Mouse (Mus musculus): ENCODE results near the gene Gm38392. TPM values are rescaled to one million over a fixed set of nuclear protein-coding genes. Genes with fewer than 3 reads are reported as not detected.

Gm38392 gene
- polyA plus RNA-seq, 1 experiment from 2014 or later, result 0.27 TPM

GRCm38 (mm10) chr3:88220842-88221241 lies 66.2 kb downstream of the Gm38392 start:
- H3K9ac ChIP-seq, result peak overlapping the region; percentile 99
- ATAC-seq (ENCODE audit: low FRiP score, low read depth), result no peak
- H3K27ac ChIP-seq, result peak overlapping the region; percentile 86
- H3K4me3 ChIP-seq, result no peak overlapping the region
- WGBS, result 6% methylated on average over 6 of the region's 6 CpGs
- peaks cover 50% of the 10 kb centered on the region for H3K36me3 ChIP-seq
- H3K4me2 ChIP-seq (replicated peaks), result peak overlapping the region; percentile 81
- peaks cover 67% of the 10 kb centered on the region for H3K4me1 ChIP-seq
- peaks cover 37% of the 10 kb centered on the region for H3K27me3 ChIP-seq (replicated peaks)
- no peaks in the 10 kb centered on the region for H3K9me3 ChIP-seq

GRCm38 (mm10) chr3:88219940-88220339 lies 67.1 kb downstream of the Gm38392 start:
- H3K27ac ChIP-seq, result peak overlapping the region; percentile 86
- 16% methylated on average over 9 of the region's 9 CpGs for WGBS
- peaks cover 62% of the 10 kb centered on the region for H3K4me1 ChIP-seq
- H3K36me3 ChIP-seq, result peaks cover 49% of the 10 kb centered on the region
- peak overlapping the region; percentile 81 for H3K4me2 ChIP-seq (replicated peaks)
- peak overlapping the region; percentile 20 for H3K4me3 ChIP-seq
- no peak for ATAC-seq (ENCODE audit: low FRiP score, low read depth)
- H3K9ac ChIP-seq, result peak overlapping the region; percentile 99
- H3K27me3 ChIP-seq (replicated peaks), result peaks cover 41% of the 10 kb centered on the region
- H3K9me3 ChIP-seq, result no peaks in the 10 kb centered on the region

GRCm38 (mm10) chr3:88217679-88218078 lies 69.3 kb downstream of the Gm38392 start:
- peaks cover 59% of the 10 kb centered on the region for H3K27me3 ChIP-seq (replicated peaks)
- peaks cover 33% of the 10 kb centered on the region for H3K36me3 ChIP-seq
- H3K4me1 ChIP-seq, result peaks cover 43% of the 10 kb centered on the region

GRCm38 (mm10) chr3:88216534-88217326 lies 70.3 kb downstream of the Gm38392 start:
- H3K4me3 ChIP-seq, result peak overlapping the region; percentile 76
- peak overlapping the region; percentile 99 for H3K9ac ChIP-seq
- H3K27ac ChIP-seq, result peak overlapping the region; percentile 87
- peaks cover 68% of the 10 kb centered on the region for H3K27me3 ChIP-seq (replicated peaks)
- WGBS, result 5% methylated on average over 7 of the region's 7 CpGs
- H3K4me2 ChIP-seq (replicated peaks), result peak overlapping the region; percentile 81
- no peak for ATAC-seq (ENCODE audit: low FRiP score, low read depth)
- no peaks in the 10 kb centered on the region for H3K9me3 ChIP-seq
- peaks cover 38% of the 10 kb centered on the region for H3K36me3 ChIP-seq
- peaks cover 40% of the 10 kb centered on the region for H3K4me1 ChIP-seq

More at GRCm38 (mm10) chr3:88217679-88218078, 69.3 kb downstream of the Gm38392 start:
- H3K4me3 ChIP-seq, result peak overlapping the region; percentile 76
- H3K9ac ChIP-seq, result peak overlapping the region; percentile 99
- peak overlapping the region; percentile 87 for H3K27ac ChIP-seq
- no peaks in the 10 kb centered on the region for H3K9me3 ChIP-seq
- WGBS, result 25% methylated on average over 1 of the region's 2 CpGs
- ATAC-seq (ENCODE audit: low FRiP score, low read depth), result no peak
- peak overlapping the region; percentile 81 for H3K4me2 ChIP-seq (replicated peaks)

GRCm38 (mm10) chr3:88216116-88216515 lies 70.9 kb downstream of the Gm38392 start:
- peak overlapping the region; percentile 81 for H3K4me2 ChIP-seq (replicated peaks)
- no peaks in the 10 kb centered on the region for H3K9me3 ChIP-seq
- H3K4me3 ChIP-seq, result peak overlapping the region; percentile 76
- peaks cover 73% of the 10 kb centered on the region for H3K27me3 ChIP-seq (replicated peaks)
- peak overlapping the region; percentile 87 for H3K27ac ChIP-seq
- H3K9ac ChIP-seq, result peak overlapping the region; percentile 99
- peaks cover 34% of the 10 kb centered on the region for H3K4me1 ChIP-seq
- ATAC-seq (ENCODE audit: low FRiP score, low read depth), result no peak
- H3K36me3 ChIP-seq, result peaks cover 41% of the 10 kb centered on the region
- 2% methylated on average over 6 of the region's 6 CpGs for WGBS

- WGBS, result under 1% methylated on average over 23 of the region's 23 CpGs
- Histone ChIP-seq H3K9me3 (no peaks in the 10 kb centered on the region), H3K4me2 (replicated peaks) (peak overlapping the region; percentile 81), H3K4me3 (peak overlapping the region; percentile 76), H3K36me3 (peaks cover 36% of the 10 kb centered on the region), H3K9ac (peak overlapping the region; percentile 99), H3K27ac (peak overlapping the region; percentile 87), H3K4me1 (peaks cover 29% of the 10 kb centered on the region), H3K27me3 (replicated peaks) (peaks cover 70% of the 10 kb centered on the region)
- no peak for ATAC-seq (ENCODE audit: low FRiP score, low read depth)
These were observed 71.4 kb downstream of the Gm38392 start for GRCm38 (mm10) chr3:88215553-88216004.

- WGBS, result under 1% methylated on average over 48 of the region's 48 CpGs
- Histone ChIP-seq H3K36me3 (peaks cover 39% of the 10 kb centered on the region), H3K4me1 (peaks cover 24% of the 10 kb centered on the region), H3K27ac (peak overlapping the region; percentile 87), H3K9me3 (no peaks in the 10 kb centered on the region), H3K4me2 (replicated peaks) (peak overlapping the region; percentile 81), H3K27me3 (replicated peaks) (peaks cover 70% of the 10 kb centered on the region), H3K9ac (peak overlapping the region; percentile 99), H3K4me3 (peak overlapping the region; percentile 76)
- ATAC-seq (ENCODE audit: low FRiP score, low read depth), result no peak
These were observed 71.9 kb downstream of the Gm38392 start for GRCm38 (mm10) chr3:88214971-88215552.

GRCm38 (mm10) chr3:88214197-88214938 lies 72.6 kb downstream of the Gm38392 start:
- H3K4me3 ChIP-seq, result peak overlapping the region; percentile 76
- peak overlapping the region; percentile 81 for H3K4me2 ChIP-seq (replicated peaks)
- ATAC-seq (ENCODE audit: low FRiP score, low read depth), result peak; percentile 87
- peaks cover 70% of the 10 kb centered on the region for H3K27me3 ChIP-seq (replicated peaks)
- peak overlapping the region; percentile 92 for H3K27ac ChIP-seq
- H3K9ac ChIP-seq, result peak overlapping the region; percentile 99
- peaks cover 17% of the 10 kb centered on the region for H3K4me1 ChIP-seq
- no peaks in the 10 kb centered on the region for H3K9me3 ChIP-seq
- 1% methylated on average over 42 of the region's 42 CpGs for WGBS
- H3K36me3 ChIP-seq, result peaks cover 41% of the 10 kb centered on the region

- ATAC-seq (ENCODE audit: low FRiP score, low read depth), result no peak
- H3K9ac ChIP-seq, result peak overlapping the region; percentile 96
- 7% methylated on average over 2 of the region's 2 CpGs for WGBS
- H3K4me2 ChIP-seq (replicated peaks), result peak overlapping the region; percentile 81
- peaks cover 13% of the 10 kb centered on the region for H3K4me1 ChIP-seq
- peaks cover 37% of the 10 kb centered on the region for H3K36me3 ChIP-seq
- peak overlapping the region; percentile 92 for H3K27ac ChIP-seq
- peak overlapping the region; percentile 76 for H3K4me3 ChIP-seq
- H3K27me3 ChIP-seq (replicated peaks), result peaks cover 67% of the 10 kb centered on the region
- no peaks in the 10 kb centered on the region for H3K9me3 ChIP-seq
These were observed 74.0 kb downstream of the Gm38392 start for GRCm38 (mm10) chr3:88213019-88213418.

GRCm38 (mm10) chr3:88212356-88212755 lies 74.7 kb downstream of the Gm38392 start:
- Histone ChIP-seq H3K9me3 (no peaks in the 10 kb centered on the region), H3K36me3 (peaks cover 37% of the 10 kb centered on the region), H3K27me3 (replicated peaks) (peaks cover 63% of the 10 kb centered on the region), H3K9ac (peak overlapping the region; percentile 96), H3K4me3 (peak overlapping the region; percentile 59), H3K27ac (peak overlapping the region; percentile 60; the same call in 1 of the 2 replicates), H3K4me1 (peaks cover 13% of the 10 kb centered on the region), H3K4me2 (replicated peaks) (peak overlapping the region; percentile 81)
- no peak for ATAC-seq (ENCODE audit: low FRiP score, low read depth)
- WGBS, result 3% methylated on average over 1 of the region's 1 CpGs

GRCm38 (mm10) chr3:88210918-88211317 lies 76.1 kb downstream of the Gm38392 start:
- Histone ChIP-seq H3K9ac (peak overlapping the region; percentile 96), H3K36me3 (peaks cover 32% of the 10 kb centered on the region), H3K27me3 (replicated peaks) (peaks cover 66% of the 10 kb centered on the region), H3K4me2 (replicated peaks) (peak overlapping the region; percentile 81), H3K4me3 (peak overlapping the region; percentile 59), H3K27ac (peak overlapping the region; percentile 42; the same call in 1 of the 2 replicates), H3K4me1 (peaks cover 13% of the 10 kb centered on the region), H3K9me3 (no peaks in the 10 kb centered on the region)
- WGBS, result 12% methylated on average over 2 of the region's 2 CpGs
- ATAC-seq (ENCODE audit: low FRiP score, low read depth), result no peak

GRCm38 (mm10) chr3:88210121-88210520 lies 76.9 kb downstream of the Gm38392 start:
- Histone ChIP-seq H3K4me1 (peaks cover 10% of the 10 kb centered on the region), H3K9ac (peak overlapping the region; percentile 96), H3K4me3 (peak overlapping the region; percentile 59), H3K36me3 (peaks cover 25% of the 10 kb centered on the region), H3K27ac (peak overlapping the region; percentile 92), H3K4me2 (replicated peaks) (peak overlapping the region; percentile 81), H3K9me3 (no peaks in the 10 kb centered on the region), H3K27me3 (replicated peaks) (peaks cover 72% of the 10 kb centered on the region)
- WGBS, result 6% methylated on average over 2 of the region's 2 CpGs
- ATAC-seq (ENCODE audit: low FRiP score, low read depth), result no peak
